Mouse (Mus musculus): ENCODE results near the gene Sec14l5.
A peak's percentile ranks its signal among the peaks of the same experiment; 100 is the strongest.

The Sec14l5 gene

DNA sequence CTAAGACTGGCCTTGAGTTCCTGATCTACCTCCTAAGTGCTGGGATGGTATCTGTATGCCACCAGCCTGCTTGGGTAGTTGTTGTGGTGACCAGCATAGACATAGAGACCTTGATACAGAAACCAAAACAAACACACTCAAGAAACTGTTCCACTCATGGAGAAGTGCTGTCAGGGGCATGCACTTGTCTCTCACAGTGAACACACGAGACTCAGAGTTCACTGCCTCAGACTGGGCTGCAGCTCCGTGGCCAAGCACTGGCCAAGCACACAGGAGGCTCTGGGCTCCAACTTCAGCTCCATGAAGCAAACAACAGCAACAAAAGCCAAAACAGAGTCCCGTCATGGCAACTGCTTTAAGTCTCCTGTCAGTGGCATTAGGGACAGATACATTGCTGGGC, 8.1 kb downstream of the Sec14l5 start:
- no peak for DNase-seq

DNA sequence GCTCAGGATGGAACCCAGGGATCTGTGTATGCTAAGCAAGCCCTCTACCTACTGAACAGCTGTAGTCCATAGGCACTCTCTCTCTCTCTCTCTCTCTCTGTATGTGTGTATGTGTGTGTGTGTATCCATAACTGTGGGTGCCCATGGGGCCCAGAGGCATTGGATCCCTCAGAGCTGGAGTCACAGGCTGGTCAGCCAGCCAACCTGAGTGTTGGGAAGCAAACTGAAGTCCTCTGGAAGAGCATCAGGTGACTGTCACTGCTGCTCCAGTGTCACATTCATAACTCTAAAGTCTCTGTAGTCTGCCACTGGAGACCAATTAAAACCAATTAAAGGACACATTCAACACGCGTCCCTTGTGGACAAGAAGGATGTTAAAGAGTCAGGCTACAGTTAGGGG, 9.6 kb downstream of the Sec14l5 start:
- DNase-seq, result no peak

DNA sequence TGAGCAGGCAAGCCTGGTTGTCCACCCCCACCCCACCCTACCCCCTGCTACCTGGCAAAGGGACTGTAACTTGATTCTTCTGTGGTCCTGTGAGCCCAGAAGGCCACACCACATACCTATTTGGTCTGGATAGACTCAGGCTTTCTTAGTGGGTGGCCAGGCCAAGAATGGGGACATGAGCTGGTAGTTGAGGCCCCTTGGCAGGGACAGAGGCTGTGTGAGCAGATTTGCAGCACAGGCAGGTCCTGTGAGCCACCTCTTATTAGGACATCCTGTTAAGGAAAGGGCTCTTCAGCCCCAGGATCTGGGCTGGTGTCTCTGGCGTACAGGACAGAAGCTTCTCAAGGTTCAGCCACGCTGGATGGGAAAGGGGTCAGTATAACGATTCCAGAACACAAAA, 10.2 kb downstream of the Sec14l5 start:
- no peak for DNase-seq

- no peak for DNase-seq
Measured at GRCm38 (mm10) chr16:5159248-5159647, 12.3 kb downstream of the Sec14l5 start.

GRCm38 (mm10) chr16:5164327-5164726, 17.4 kb downstream of the Sec14l5 start:
- no peak for DNase-seq

- no peak for DNase-seq
Measured at GRCm38 (mm10) chr16:5168038-5168437, 21.1 kb downstream of the Sec14l5 start.

GRCm38 (mm10) chr16:5168829-5169228, 21.9 kb downstream of the Sec14l5 start:
- no peak for DNase-seq

- no peak for DNase-seq
Measured at GRCm38 (mm10) chr16:5172636-5173035, 25.7 kb downstream of the Sec14l5 start.

- no peak for DNase-seq
Measured at GRCm38 (mm10) chr16:5183310-5183975, 36.5 kb downstream of the Sec14l5 start.

GRCm38 (mm10) chr16:5184101-5184500, 37.2 kb downstream of the Sec14l5 start:
- no peak for DNase-seq

DNA sequence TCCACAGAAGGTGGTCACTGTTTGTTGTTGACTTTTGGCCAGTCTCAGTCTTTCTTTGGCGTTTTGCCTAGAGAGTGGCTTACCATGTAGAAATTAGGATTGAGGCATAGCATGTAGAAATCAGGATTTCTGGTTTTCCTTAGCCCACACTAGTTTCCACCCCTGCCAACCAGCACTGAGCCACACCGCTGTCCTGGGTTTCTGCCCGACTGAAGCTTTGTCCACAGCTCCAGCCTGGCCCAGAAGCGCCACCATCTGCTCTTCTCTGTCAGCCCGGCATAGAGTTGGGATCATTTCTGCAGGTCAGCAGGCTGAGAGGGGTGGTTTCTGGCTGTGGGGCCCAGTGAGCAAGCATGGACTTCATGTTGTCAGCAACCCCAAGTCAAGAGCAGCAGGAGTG, 38.0 kb downstream of the Sec14l5 start:
- DNase-seq, result no peak

- peak; percentile 14 for DNase-seq
Measured at GRCm38 (mm10) chr16:5185691-5186090, 38.8 kb downstream of the Sec14l5 start.

DNA sequence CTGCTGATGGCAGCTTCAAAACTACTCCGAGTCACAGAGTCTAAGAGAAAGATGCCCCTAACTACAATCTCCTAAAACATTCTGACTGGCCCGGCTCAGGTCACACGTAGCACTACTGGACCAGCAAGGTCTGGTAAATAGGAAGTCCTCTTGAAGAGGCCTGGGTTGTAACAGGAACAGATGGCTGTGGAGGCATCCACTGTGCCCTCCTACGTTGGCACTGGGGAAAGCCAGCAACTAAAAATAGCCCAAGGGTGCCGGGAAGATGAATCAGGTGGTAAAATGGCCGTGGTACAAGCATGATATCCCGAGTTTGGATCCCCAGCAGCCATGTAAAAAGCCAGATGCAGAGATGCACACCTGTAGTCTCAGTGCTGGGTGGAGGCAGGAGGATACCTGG, 39.3 kb downstream of the Sec14l5 start:
- DNase-seq, result no peak

DNA sequence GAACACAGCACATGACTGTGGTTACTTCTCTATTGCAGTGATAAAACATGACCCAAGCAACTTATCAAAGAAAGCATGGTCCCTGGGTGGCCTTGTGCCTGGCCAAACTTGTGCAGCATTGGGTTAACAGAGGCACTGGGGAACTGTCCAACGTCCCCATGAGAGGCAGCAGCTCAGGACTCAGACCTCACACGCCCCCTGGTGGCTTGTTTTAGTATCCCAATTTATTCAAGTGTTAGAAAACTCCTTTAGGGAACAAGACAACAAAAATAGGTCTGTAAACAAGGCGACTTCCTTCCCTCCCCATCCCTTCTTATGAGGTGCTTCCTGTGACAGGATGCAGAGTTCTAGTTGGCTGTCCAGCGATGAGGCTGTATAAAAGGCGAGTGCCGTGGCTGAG, 48.2 kb downstream of the Sec14l5 start:
- DNase-seq, result peak; percentile 73

- peak; percentile 68 for DNase-seq
Measured at GRCm38 (mm10) chr16:5202681-5203080, 55.8 kb downstream of the Sec14l5 start.

DNA sequence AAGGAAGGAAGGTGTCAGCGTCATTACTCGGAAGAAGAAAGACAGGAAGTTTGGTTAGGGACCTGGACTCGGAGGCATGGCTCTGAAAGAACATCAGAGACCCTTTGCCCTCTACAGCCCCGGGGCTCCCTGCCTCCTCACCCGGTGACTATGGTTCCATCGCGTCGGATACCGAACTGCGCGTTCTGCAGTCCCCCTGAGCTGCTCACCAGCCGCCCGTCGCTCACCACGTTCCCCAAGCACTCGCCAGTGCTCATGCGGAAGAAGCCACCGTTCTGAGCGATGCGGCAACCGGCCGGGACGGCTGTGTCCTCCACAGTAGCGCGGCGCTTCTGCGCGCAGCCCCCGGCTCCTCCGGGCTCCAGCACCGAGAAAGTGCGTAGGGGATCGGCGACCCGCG, 56.3 kb downstream of the Sec14l5 start:
- DNase-seq, result no peak

- peak; percentile 90 for DNase-seq
Measured at GRCm38 (mm10) chr16:5203668-5204433, 56.9 kb downstream of the Sec14l5 start, which contains the start of gene Nagpa. Gene Nagpa (minus strand): TSS chr16:5204012.

DNA sequence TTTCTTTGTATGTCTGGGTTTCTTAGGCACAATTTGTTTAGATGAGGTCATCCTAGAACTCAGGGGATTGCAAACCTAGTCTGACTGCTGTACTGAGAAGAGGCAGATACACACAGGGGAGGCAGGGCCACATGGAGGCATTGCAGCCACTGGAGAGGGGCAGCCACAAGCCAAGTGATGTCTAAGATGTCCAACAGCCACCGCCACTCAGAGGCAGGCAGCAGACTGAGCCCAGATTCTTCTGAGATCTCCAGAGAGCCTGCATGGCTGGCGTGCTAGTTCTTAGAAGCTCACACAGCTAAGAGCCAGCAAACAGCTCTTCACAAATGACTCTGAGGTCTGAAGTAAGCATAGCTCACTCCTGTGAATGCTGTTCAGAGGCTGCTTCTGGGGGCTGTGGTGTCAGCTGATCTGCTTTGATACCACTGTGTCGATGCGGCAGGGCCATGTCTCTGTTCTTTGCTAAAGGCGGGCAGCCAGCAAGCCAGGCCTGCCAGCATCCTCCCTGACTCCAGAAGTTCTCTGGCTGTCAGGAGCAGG, 58.6 kb downstream of the Sec14l5 start:
- DNase-seq, result no peak

DNA sequence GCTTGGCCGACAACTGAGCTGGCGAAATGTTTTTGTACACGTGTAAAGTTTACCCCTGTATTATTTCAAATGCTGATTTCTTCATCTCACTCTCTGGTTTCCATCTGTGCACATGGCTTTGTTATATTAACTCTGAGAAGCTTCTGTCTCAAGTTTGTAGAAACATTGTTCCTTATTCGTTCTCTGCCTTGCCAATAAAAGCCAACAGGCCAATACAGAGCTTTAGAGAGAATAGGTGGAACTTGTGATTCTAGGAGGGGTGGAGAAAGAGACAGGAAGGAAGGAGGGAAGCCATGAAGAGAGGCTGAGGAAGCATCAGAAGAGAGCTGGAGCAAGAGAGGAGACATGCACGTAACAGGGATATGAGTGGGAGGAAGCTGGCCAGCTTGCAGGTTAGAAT, 59.1 kb downstream of the Sec14l5 start:
- no peak for DNase-seq

DNA sequence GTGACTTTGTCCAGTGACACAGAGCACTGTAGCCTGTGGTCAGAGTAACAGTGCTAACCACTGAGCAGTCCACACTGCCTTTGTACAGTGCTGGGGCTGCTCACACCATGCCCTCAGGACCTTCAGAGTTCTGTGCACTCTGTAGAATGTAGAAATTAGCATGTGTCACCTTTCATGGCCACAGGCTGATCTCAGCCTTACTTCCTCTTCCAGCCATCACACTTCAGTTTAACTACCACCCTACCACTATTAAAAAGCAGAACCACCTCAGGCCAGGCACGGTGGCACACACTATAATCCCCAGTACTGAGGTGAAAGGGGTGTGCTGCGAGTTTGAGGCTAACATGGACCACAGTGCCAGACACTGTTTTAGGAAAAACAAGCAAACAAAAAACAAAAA, 63.5 kb downstream of the Sec14l5 start:
- DNase-seq, result no peak

GRCm38 (mm10) chr16:5212150-5212549, 65.2 kb downstream of the Sec14l5 start:
- DNase-seq, result no peak

GRCm38 (mm10) chr16:5214126-5214525, 67.2 kb downstream of the Sec14l5 start:
- no peak for DNase-seq

- DNase-seq, result no peak
Measured at GRCm38 (mm10) chr16:5216686-5217085, 69.8 kb downstream of the Sec14l5 start.
